Mouse (Mus musculus): ENCODE results near the gene Zfp575.

Zfp575 gene

DNA sequence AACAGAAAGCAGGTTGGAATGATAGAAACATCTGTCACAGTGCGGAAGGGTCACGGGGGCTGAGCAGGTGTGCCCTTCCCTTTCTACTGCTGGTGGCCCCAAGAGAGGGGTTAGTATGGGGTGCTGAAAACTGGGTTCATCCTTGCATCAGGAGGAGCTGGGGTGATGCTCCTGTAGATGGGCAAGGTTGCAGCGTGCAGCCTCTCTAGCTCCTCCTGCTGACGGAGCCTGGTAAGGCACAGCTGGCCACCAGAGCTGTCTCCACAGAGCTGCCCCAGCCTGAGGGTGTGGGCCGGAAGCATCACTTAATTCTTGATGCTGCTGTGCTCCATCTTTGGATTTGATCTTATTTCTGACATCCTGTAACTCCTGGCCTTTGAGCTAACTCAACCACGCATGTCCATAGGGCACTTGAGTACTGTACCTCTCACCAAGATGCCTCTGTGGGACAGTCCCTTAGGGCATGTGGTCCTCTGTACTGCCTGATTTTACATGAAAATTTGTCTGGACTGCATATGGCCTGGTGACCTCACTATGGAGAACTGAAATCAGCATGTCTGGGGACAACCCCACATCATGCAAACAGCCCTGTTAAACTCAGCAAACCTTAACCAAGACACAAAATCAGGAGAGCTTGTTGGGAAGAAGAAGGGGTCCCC lies 22.7 kb downstream of the Zfp575 start:
- DNase-seq (ENCODE audit: low spot score in 2 of 2) = peak; percentile 25 to 34

DNA sequence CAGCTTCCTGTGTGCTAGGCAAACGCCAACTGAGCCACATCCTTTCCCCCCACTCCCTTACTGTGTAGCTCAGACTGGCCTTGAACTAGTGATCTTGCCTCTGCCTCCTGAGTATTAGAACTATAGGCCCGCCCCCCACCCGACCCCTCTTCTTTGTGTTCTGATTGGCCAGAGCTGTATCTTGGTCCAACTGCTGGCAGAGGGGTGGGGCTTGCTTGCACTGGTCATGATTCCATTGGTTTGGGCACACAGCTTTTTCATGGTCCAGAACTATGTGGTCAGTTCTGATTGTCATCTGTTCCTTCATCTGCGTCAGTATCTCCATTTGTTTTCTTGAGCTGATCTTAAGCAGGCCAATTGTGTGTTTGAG lies 23.6 kb downstream of the Zfp575 start:
- DNase-seq (ENCODE audit: low spot score in 2 of 2) = no peak

DNA sequence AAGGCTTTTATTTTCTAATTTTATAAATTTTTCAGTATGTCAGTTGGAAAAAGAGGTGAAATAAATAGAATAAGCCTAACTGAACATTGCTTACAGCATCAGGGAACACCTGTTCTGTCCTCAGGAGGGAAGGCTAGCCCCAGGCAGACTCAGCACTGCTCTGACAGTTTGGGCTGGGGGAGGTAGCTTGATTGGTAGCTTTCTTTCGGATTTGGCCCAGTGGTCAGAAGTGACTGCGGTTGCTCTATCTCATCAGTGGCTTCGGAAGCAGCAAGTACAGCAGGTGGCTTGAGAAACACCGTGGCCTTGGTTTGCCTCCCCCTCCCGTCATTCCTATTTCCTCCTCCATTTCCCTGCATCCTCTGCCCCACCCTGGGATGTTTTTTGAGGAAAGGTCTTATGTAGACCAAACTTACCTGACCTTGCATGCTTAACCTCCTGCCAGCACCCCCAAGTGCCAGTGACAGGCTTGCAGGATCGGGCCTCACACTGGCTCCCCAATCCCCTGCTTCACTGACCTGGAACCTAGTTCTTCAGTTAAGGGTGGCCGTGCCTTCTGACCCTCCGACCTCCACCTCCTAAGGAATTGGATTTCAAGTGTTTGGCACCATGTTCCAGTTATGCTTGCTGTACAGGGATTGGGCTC lies 24.1 kb downstream of the Zfp575 start:
- DNase-seq (ENCODE audit: low spot score in 2 of 2) = no peak

DNA sequence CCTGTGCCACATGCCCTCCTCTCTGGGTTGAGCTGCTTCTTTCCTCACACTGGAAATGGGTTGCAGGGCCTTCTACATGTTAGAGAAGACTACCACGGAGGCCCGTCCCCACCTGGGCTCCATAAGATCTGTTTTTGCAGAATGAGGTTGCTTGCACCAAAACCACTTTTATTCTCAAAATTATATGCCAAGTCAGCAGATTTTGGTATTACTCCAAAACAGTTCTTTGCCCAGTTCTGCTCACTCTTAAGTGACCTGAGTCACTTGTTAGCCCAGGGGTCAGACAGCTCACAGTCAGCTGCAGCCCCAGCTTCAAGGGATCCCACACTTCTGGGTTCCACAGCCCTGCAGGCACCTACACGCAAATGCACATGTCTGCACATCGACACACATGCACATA lies 26.0 kb downstream of the Zfp575 start:
- no peak for DNase-seq (ENCODE audit: low spot score in 2 of 2)

DNA sequence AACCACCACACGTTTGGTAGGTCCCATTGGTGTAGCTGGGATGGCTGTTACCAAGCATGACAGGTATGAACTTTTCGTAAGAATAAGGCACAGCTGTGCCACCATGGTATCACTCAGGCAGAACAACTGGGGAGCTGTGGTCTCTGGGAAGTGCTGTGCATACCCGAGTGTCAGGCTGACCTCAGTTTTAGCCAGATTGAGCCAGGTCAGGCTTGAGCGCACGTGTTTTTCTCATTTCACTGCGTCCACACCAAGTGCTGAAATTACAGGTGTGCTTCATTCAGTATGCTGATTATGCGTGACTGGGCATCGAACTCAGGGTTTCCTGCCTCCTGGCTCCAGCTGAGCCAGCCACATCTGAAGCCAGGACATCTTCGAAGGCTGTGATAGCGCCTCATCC lies 31.7 kb downstream of the Zfp575 start:
- DNase-seq (ENCODE audit: low spot score in 2 of 2) = no peak

DNA sequence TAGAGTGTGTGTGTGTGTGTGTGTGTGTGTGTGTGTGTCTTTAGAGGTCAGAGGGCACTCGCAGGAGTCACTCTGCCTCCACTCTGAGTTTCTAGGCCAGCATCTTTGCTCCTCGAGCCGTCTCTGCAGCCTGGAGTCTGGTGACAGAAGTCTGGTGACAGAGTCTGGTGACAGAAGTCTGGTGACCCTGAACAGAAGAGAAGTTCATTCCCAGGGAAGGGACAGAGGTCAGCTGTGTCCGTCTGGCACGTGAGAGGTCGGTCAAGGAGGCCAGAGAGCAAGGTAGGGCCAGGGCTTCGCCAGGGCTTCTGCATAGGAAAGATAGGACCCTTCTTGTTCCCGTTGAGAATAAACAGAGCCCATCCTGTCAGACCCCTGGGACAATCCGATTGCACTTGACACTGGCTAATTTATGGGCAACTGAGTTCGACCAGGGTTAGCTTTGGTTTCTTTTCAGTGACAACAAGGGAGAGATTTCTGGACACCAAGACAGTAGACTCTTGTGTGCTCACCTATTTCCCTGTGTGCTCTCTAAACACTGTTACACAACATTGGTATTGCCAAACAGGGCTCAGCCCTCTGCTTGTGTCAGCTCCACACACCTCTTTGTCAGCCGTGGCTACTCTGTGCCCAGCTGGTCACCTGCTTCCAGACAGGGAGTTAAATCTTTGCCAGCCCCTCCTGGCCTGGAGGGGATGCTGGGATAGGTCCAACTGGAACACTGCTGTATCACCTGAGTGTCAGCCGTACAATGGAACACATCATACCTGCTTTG lies 35.3 kb downstream of the Zfp575 start:
- DNase-seq (ENCODE audit: low spot score in 2 of 2) = no peak

DNA sequence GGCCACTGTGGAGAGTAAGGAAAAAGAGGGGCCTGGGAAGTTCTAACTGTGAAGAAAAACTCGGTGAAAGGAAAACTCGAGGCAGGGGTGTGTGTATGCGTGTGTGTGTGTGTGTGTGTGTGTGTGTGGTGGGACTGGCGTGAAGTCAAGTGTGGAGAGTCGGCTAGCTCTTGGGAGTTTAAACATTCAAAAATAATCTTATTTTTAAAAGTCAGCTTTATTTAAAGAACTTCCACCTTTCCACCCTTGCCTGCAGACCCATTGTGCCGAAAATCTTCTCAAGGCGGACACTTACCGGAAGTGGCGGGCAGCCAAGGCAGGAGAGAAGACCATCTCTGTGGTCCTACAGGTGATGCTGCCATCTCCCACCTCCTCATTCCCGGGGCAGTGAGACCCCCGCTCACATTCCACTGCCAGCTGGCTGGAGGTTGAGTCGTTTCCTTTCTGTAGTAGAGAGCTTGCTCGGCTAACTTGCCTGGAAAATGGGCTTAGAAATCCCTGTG lies 39.9 kb downstream of the Zfp575 start:
- DNase-seq (ENCODE audit: low spot score in 2 of 2) = no peak

DNA sequence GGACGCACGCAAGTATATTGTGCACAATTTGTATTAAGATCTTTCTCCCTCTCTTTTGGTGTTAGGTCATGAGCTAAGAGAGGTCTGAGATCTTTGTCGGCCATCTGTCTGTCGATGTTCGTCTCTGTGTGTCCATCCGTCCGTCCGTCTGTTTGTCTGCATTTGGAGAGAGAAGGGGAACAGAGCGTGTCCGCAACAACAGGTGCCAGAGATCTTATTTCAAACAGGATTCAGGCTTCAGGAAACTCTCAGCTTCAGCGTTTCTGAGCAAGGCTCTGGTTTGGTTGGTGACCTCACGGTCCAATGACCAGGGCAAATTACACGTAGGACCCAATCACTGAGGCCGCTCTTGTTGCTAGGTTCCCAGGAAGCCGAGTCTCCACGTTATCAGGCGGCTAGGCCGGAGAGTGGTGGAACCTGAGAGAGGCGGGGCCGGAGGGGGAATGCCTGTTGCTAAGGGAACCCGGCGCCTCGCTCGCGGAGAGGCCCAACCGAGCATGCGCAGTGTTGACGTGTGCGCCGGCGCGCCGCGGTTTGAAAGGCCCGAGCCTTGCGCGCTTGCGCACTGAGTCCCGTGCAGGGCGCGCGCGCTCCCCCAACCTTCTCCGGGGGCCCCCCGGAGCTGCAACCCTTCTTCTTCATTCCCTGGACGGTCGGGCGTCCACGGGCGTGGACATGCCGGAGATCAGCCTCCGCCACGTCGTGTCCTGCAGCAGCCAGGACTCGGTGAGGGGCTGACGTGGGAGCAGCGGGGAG lies 40.6 kb downstream of the Zfp575 start:
- peak; percentile 99 to 100 for DNase-seq (ENCODE audit: low spot score in 2 of 2)

DNA sequence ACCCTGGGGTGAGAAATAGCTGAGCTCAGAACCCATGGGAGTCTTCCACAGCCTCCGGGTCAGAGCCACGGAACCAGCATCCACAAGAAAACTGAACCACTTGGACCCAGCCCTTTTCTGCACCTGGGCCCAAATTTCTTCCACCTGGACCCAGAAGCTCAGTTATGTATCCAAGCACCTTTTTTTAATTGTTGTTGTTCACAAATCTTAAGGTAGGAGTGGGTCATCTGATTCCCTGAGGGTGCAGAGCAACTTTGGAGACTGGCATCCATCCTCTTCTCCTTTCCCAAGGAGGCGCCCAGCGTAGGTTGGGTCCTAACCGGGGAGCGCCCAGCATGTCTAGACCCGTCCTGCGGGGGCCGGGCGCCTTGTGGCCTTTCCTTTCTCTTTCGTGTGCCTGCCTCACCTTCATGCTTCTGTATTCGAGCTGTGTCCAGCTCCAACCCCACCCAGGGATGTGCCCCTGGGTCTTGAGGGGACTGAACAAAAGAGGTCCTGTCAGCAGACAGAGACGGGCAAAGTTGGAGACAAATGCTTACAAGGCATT lies 41.3 kb downstream of the Zfp575 start, which contains the start of the genes Pinlyp and Xrcc1:
Gene Pinlyp (minus strand): TSS at position 51 of the 547 bp plus-strand sequence.
Gene Xrcc1 (plus strand): TSS at position 222 of the 547 bp plus-strand sequence.
- DNase-seq (ENCODE audit: low spot score in 2 of 2) = no peak

DNA sequence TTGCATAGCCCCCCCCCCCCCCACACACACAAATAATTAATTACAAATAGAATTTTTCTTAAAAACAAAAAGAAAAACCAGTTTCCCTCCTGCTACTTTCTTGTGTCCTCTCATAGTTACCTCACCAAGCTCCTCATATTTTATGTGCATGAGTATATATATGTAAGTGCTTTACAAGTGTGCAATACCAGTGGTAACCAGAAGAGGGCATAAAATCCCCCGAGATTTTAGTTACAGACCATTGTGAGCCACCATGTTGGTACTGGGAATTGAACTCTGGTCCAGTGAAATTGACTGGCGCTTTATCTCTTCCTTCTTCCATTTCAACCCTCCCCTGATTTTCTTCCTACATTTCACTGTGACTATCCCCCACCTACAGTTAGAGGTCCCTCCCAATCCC lies 42.9 kb downstream of the Zfp575 start:
- no peak for DNase-seq (ENCODE audit: low spot score in 2 of 2)

DNA sequence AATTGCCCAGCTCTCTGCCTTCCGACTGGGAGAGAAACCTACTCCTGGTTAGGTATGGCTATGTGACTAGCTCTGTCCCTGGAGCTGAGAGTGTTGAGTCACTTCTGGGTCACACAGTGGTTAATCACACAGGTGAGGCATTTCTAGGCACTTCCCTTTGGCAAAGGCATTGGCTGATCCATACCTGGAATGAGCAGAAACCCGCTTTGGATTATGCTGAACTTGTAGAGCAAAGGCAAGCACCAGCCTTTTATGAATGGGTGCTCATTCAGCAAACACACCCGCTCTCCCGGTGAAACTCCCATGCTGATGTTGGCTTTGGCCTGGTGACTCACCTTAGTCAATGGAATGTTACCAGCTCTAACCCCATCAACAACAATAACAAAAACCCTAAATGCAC lies 47.8 kb downstream of the Zfp575 start:
- DNase-seq (ENCODE audit: low spot score in 2 of 2) = no peak

DNA sequence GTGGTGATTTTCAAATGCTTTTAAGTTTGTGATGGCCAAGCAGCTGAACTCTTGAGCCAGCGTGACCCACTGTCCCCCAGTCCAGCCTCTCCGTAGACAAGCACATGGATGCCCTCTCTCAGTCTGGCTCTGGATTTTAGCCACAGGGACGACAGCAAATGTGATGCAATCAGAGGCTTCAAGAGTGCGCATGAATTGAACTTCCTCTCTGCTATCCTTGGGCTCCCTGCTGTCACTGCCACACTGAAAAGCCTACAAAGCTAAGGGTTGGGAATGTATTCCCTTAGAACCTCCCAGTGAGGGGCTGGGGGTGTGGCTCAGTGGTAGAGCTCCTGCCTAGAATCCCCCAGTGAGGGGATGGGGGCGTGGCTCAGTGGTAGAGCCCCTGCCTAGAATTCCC lies 48.7 kb downstream of the Zfp575 start:
- DNase-seq (ENCODE audit: low spot score in 2 of 2) = no peak

DNA sequence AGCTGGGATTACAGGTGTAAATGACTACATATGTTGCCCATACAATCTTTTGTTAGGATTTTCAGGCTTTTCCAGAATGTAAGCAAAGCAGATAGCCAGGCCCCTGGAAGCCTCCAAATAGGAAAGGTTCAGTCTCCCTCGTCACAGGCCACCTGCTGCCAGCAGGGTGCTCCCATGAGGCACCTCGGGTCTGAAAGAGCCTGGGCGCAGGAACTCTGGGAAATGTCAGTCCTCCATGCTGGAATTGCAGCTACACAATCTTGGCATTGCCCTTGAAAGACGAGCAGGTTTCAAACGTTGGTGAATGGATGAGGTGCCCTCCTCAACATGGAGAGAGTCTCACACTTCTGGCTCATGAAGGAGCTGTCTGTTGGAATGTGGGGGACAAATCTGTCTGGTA lies 49.3 kb downstream of the Zfp575 start:
- no peak for DNase-seq (ENCODE audit: low spot score in 2 of 2)

DNA sequence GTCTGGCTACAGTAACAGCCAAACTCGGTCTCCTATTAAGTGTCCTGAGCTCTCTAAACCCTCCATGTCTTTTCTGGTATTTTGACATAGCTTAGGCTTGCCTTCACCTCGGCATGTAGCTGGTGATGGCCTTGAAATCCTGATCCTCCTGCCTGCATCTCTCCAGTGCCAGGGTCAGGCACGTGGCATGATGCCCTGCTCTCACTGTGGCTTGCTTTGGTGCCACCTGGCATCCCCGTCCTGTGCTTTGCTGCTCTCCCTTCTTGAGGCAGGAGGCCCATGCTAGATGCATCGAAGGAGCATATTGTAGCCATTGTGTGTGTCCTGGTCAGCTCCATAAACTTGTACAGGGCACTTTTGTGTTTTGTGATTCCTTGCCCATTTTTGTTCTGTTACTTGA lies 49.9 kb downstream of the Zfp575 start:
- DNase-seq (ENCODE audit: low spot score in 2 of 2) = no peak

DNA sequence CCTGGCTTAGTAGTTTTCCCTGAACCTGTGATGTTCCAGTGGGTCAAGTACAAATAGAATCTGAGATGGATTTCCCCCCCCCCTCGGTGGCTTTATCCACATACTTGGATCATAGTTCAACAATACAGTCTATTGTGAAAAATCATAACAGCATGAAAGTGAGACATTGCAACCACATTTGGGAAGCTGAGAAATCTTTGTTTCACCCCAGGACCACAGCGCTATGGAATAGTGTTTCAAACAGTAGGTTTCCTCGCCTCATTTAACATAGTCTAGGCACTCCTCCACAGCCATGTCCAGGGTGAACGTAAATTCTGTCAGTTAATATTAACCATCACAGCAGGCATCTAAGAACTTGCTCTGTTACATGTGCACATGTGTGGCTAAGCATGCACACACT lies 50.4 kb downstream of the Zfp575 start:
- DNase-seq (ENCODE audit: low spot score in 2 of 2) = no peak

DNA sequence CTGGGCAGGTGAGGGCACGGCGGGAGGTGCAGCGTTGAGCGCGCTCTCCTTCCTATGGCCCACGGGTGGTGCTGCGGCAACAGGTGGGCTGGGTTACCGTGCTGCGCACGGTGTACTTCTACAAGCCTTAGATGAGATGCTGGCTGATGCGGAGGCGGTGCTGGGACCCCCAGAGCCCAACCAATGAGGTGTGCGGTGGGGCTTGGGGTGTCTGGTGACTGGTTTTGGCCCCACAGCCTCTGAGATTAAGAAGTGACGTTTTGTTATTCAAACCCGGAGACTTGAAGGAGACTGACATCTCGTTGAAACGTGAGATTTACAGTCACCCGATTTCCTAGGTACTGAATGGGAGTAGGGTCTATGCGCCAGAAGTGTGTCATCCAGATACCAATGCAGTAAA lies 53.1 kb downstream of the Zfp575 start:
- DNase-seq (ENCODE audit: low spot score in 2 of 2) = no peak

All from heart, adult 9 months (tissue).